Mouse (Mus musculus): Measurements from ENCODE around the gene Trp53inp2.
A peak's percentile ranks its signal among the peaks of the same experiment; 100 is the strongest.

Gene Trp53inp2

GRCm38 (mm10) chr2:155380261-155381059, at the start of gene Trp53inp2:
Trp53inp2 (plus strand) TSS chr2:155381059.
- DNase-seq (ENCODE audit: low spot score), result no peak

GRCm38 (mm10) chr2:155331351-155331750, 49.5 kb upstream of the Trp53inp2 start:
- no peak for DNase-seq (ENCODE audit: low spot score)

GRCm38 (mm10) chr2:155333421-155333820, 47.4 kb upstream of the Trp53inp2 start:
- no peak for DNase-seq (ENCODE audit: low spot score)

- no peak for DNase-seq (ENCODE audit: low spot score)
Measured at GRCm38 (mm10) chr2:155335231-155335630, 45.6 kb upstream of the Trp53inp2 start.

- DNase-seq (ENCODE audit: low spot score), result no peak
Measured at GRCm38 (mm10) chr2:155336254-155336653, 44.6 kb upstream of the Trp53inp2 start.

GRCm38 (mm10) chr2:155340166-155340565, 40.7 kb upstream of the Trp53inp2 start:
- DNase-seq (ENCODE audit: low spot score), result no peak

GRCm38 (mm10) chr2:155346670-155347069, 34.2 kb upstream of the Trp53inp2 start:
- DNase-seq (ENCODE audit: low spot score), result no peak

GRCm38 (mm10) chr2:155354402-155354801, 26.5 kb upstream of the Trp53inp2 start:
- no peak for DNase-seq (ENCODE audit: low spot score)

GRCm38 (mm10) chr2:155356971-155357591, 23.8 kb upstream of the Trp53inp2 start, which contains the start of gene Pigu:
Pigu (minus strand) TSS chr2:155357430.
- peak; percentile 95 for DNase-seq (ENCODE audit: low spot score)

- DNase-seq (ENCODE audit: low spot score), result no peak
Measured at GRCm38 (mm10) chr2:155357686-155358399, 23.0 kb upstream of the Trp53inp2 start.

- DNase-seq (ENCODE audit: low spot score), result no peak
Measured at GRCm38 (mm10) chr2:155367635-155368284, 13.1 kb upstream of the Trp53inp2 start.

GRCm38 (mm10) chr2:155369333-155369883, 11.5 kb upstream of the Trp53inp2 start:
- peak; percentile 35 for DNase-seq (ENCODE audit: low spot score)

GRCm38 (mm10) chr2:155372451-155372850, 8.4 kb upstream of the Trp53inp2 start:
- DNase-seq (ENCODE audit: low spot score), result peak; percentile 16

- DNase-seq (ENCODE audit: low spot score), result no peak
Measured at GRCm38 (mm10) chr2:155373302-155373701, 7.6 kb upstream of the Trp53inp2 start.

GRCm38 (mm10) chr2:155373886-155374285, 7.0 kb upstream of the Trp53inp2 start:
- DNase-seq (ENCODE audit: low spot score), result no peak

GRCm38 (mm10) chr2:155374521-155374920, 6.3 kb upstream of the Trp53inp2 start:
- no peak for DNase-seq (ENCODE audit: low spot score)

GRCm38 (mm10) chr2:155376191-155376590, 4.7 kb upstream of the Trp53inp2 start:
- DNase-seq (ENCODE audit: low spot score), result no peak

GRCm38 (mm10) chr2:155381060-155381437, 190 bp downstream of the Trp53inp2 start:
- no peak for DNase-seq (ENCODE audit: low spot score)

- DNase-seq (ENCODE audit: low spot score), result peak; percentile 96
Measured at GRCm38 (mm10) chr2:155381643-155382331, 928 bp downstream of the Trp53inp2 start.

- DNase-seq (ENCODE audit: low spot score), result no peak
Measured at GRCm38 (mm10) chr2:155382332-155382700, 1.5 kb downstream of the Trp53inp2 start.

- peak; percentile 22 for DNase-seq (ENCODE audit: low spot score)
Measured at GRCm38 (mm10) chr2:155382791-155383438, 2.1 kb downstream of the Trp53inp2 start.
